Mouse (Mus musculus) small intestine, adult 2 months (tissue): ENCODE results near the gene Ccna2.

Experiments used
- CTCF ChIP-seq: fragments of 200-500 bp; IDR thresholded peaks from 2 replicates; pipeline ENCODE4 v1.5.1; 2012; ENCODE audit warnings: low read depth, mild to moderate bottlenecking, control low read depth, inconsistent platforms, low read length, moderate library complexity, mixed read lengths; ENCODE audit not compliant: insufficient replicate concordance, insufficient read length; ENCODE audit errors: extremely low read depth
- POLR2A ChIP-seq: fragments of 200-500 bp; IDR thresholded peaks from 2 replicates; pipeline ENCODE4 v1.6.1; 2012; ENCODE audit warnings: low read depth, mild to moderate bottlenecking, control low read depth, inconsistent platforms, low read length, moderate library complexity

DNA sequence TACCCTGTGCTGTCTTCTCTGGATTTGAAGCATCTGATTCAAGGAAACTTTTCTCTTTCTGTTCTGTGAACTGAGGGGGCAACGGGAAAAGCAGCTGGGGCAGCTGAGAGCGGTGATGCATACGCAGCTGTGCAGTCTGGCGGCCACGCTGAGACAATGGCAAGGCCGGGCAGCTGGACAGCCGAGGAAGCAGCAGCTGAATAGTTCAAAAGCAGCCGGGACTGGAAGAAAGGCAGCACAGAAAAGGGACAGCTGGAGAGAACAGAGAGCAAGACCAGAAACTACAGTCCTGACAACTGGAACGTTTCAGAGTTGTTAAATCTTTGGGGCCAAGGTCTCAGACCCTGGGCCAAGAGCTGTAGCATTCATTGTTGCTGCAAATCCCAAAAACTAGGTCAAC is 20.6 kb downstream of the Ccna2 start:
- no peak for TF ChIP-seq CTCF
- no peak for TF ChIP-seq POLR2A
